Mouse (Mus musculus) kidney, embryonic 16.5 days (tissue): Measurements from ENCODE around the gene Vsx1. TPM values are rescaled to one million over a fixed set of nuclear protein-coding genes. Genes with fewer than 3 reads are reported as not detected.
A peak's percentile ranks its signal among the peaks of the same experiment; 100 is the strongest.

Experiments
- ATAC-seq: fragments of 200-750 bp; cut with Nextera tagmentation; 2 replicates; pipeline ENCODE4 v1.8.0; 2017; ENCODE audit warnings: moderate TSS enrichment; ENCODE audit not compliant: low FRiP score, low TSS enrichment
- H3K27ac ChIP-seq: fragments of 300-500 bp; sonication (generic); 2 replicates; pipeline ENCODE4 v1.5.1; 2014; ENCODE audit warnings: low read length
- H3K27me3 ChIP-seq: fragments of 300-500 bp; sonication (generic); 2 replicates; pipeline ENCODE4 v1.6.1; 2014; ENCODE audit warnings: low read length, control low read depth, mixed read lengths; ENCODE audit not compliant: insufficient read depth
- H3K36me3 ChIP-seq: fragments of 300-500 bp; sonication (generic); 2 replicates; pipeline ENCODE4 v1.6.1; 2014; ENCODE audit warnings: low read length, control low read depth, mixed read lengths; ENCODE audit not compliant: insufficient read depth
- H3K4me1 ChIP-seq: fragments of 300-500 bp; sonication (generic); 2 replicates; pipeline ENCODE4 v1.6.1; 2014; ENCODE audit warnings: low read length, control low read depth, mixed read lengths; ENCODE audit not compliant: insufficient read depth
- H3K4me2 ChIP-seq: fragments of 300-500 bp; sonication (generic); replicated peaks from 2 replicates; pipeline ENCODE4 v1.6.1; 2014; ENCODE audit warnings: low read depth, low read length
- H3K4me3 ChIP-seq: fragments of 300-500 bp; sonication (generic); 2 replicates; pipeline ENCODE4 v1.5.1; 2014; ENCODE audit warnings: mild to moderate bottlenecking, low read length
- H3K9ac ChIP-seq: fragments of 300-500 bp; sonication (generic); replicated peaks from 2 replicates; pipeline ENCODE4 v1.6.1; 2014; ENCODE audit warnings: low read length
- H3K9me3 ChIP-seq: fragments of 300-500 bp; sonication (generic); 2 replicates; pipeline ENCODE4 v1.6.1; 2016; ENCODE audit warnings: low read length, control low read depth
- WGBS: fragments of 180-500 bp; shearing (Covaris S2); extraction: QIAGEN DNeasy Blood & Tissue Kit; methylation state at CpG from one replicate; pipeline ENCODE4 v1.1.7; 2014; 5-methylcytosine and 5-hydroxymethylcytosine counted together
- polyA plus RNA-seq: library from polyadenylated mRNA; unstranded; fragments of >200 nt; fragmentation: Nextera tagmentation; extraction: Ambion mirVana; gene quantifications from 2 replicates; pipeline ENCODE4 v1.2.1, GENCODE M21; 2015

Vsx1 gene
- polyA plus RNA-seq, 1 experiment from 2014 or later = not detected

- ATAC-seq = peak; percentile 52; the same call in 1 of the 2 replicates
- H3K4me1 ChIP-seq = 0 out of 2 replicates have a peak, but pooled peaks cover 3% of the 10 kb centered on the region
- H3K9ac ChIP-seq = no peak overlapping the region
- H3K4me3 ChIP-seq = no peak overlapping the region
- H3K36me3 ChIP-seq = no peaks in the 10 kb centered on the region
- peaks cover 2% of the 10 kb centered on the region; the same call in 1 of the 2 replicates for H3K27me3 ChIP-seq
- H3K9me3 ChIP-seq = no peaks in the 10 kb centered on the region
- H3K27ac ChIP-seq = peak overlapping the region; percentile 27; the same call in 1 of the 2 replicates
- 71% methylated on average over 5 of the region's 5 CpGs for WGBS
- no peak overlapping the region for H3K4me2 ChIP-seq
These were observed 28.3 kb downstream of the Vsx1 start for GRCm38 (mm10) chr2:150660668-150661451.

GRCm38 (mm10) chr2:150660049-150660448 lies 29.1 kb downstream of the Vsx1 start:
- Histone ChIP-seq H3K27ac (peak overlapping the region; percentile 27; the same call in 1 of the 2 replicates), H3K36me3 (no peaks in the 10 kb centered on the region), H3K4me1 (0 out of 2 replicates have a peak, but pooled peaks cover 3% of the 10 kb centered on the region), H3K9ac (no peak overlapping the region), H3K4me2 (no peak overlapping the region), H3K9me3 (no peaks in the 10 kb centered on the region), H3K4me3 (no peak overlapping the region), H3K27me3 (0 out of 2 replicates have a peak, but pooled peaks cover 2% of the 10 kb centered on the region)
- 47% methylated on average over 4 of the region's 4 CpGs for WGBS
- ATAC-seq = no peak

GRCm38 (mm10) chr2:150656975-150657768 lies 32.0 kb downstream of the Vsx1 start:
- Histone ChIP-seq H3K27ac (peak overlapping the region; percentile 43; the same call in 1 of the 2 replicates), H3K4me3 (no peak overlapping the region), H3K27me3 (no peaks in the 10 kb centered on the region), H3K9ac (no peak overlapping the region), H3K4me2 (no peak overlapping the region; the same call in 1 of the 2 replicates), H3K9me3 (no peaks in the 10 kb centered on the region), H3K4me1 (no peaks in the 10 kb centered on the region), H3K36me3 (no peaks in the 10 kb centered on the region)
- ATAC-seq = peak; percentile 62; the same call in 1 of the 2 replicates
- WGBS = 43% methylated on average over 8 of the region's 8 CpGs

- Histone ChIP-seq H3K27ac (no peak overlapping the region), H3K9ac (no peak overlapping the region), H3K4me2 (no peak overlapping the region), H3K4me3 (no peak overlapping the region), H3K27me3 (no peaks in the 10 kb centered on the region), H3K9me3 (no peaks in the 10 kb centered on the region), H3K36me3 (no peaks in the 10 kb centered on the region), H3K4me1 (peaks cover 2% of the 10 kb centered on the region; the same call in 1 of the 2 replicates)
- no peak for ATAC-seq
- WGBS = 92% methylated on average over 3 of the region's 3 CpGs
These were observed 33.0 kb downstream of the Vsx1 start for GRCm38 (mm10) chr2:150656112-150656511.

GRCm38 (mm10) chr2:150655290-150655689 lies 33.9 kb downstream of the Vsx1 start:
- H3K9ac ChIP-seq = no peak overlapping the region
- H3K27ac ChIP-seq = no peak overlapping the region
- 76% methylated on average over 6 of the region's 6 CpGs for WGBS
- H3K36me3 ChIP-seq = no peaks in the 10 kb centered on the region
- H3K4me2 ChIP-seq = no peak overlapping the region
- no peak for ATAC-seq
- peaks cover 5% of the 10 kb centered on the region; the same call in 1 of the 2 replicates for H3K4me1 ChIP-seq
- no peaks in the 10 kb centered on the region for H3K27me3 ChIP-seq
- no peaks in the 10 kb centered on the region for H3K9me3 ChIP-seq
- H3K4me3 ChIP-seq = no peak overlapping the region

- H3K36me3 ChIP-seq = no peaks in the 10 kb centered on the region
- 88% methylated on average over 2 of the region's 2 CpGs for WGBS
- H3K4me1 ChIP-seq = peaks cover 5% of the 10 kb centered on the region; the same call in 1 of the 2 replicates
- H3K27ac ChIP-seq = no peak overlapping the region
- H3K4me3 ChIP-seq = no peak overlapping the region
- H3K4me2 ChIP-seq = no peak overlapping the region
- no peaks in the 10 kb centered on the region for H3K9me3 ChIP-seq
- no peak overlapping the region for H3K9ac ChIP-seq
- H3K27me3 ChIP-seq = no peaks in the 10 kb centered on the region
- ATAC-seq = no peak
These were observed 34.3 kb downstream of the Vsx1 start for GRCm38 (mm10) chr2:150654814-150655213.

GRCm38 (mm10) chr2:150651366-150651765 lies 37.8 kb downstream of the Vsx1 start:
- Histone ChIP-seq H3K4me3 (no peak overlapping the region), H3K27ac (no peak overlapping the region), H3K9me3 (no peaks in the 10 kb centered on the region), H3K4me2 (no peak overlapping the region), H3K4me1 (peaks cover 5% of the 10 kb centered on the region; the same call in 1 of the 2 replicates), H3K9ac (no peak overlapping the region), H3K36me3 (no peaks in the 10 kb centered on the region), H3K27me3 (no peaks in the 10 kb centered on the region)
- 57% methylated on average over 9 of the region's 9 CpGs for WGBS
- peak; percentile 43; the same call in 1 of the 2 replicates for ATAC-seq

GRCm38 (mm10) chr2:150650511-150651074 lies 38.6 kb downstream of the Vsx1 start:
- Histone ChIP-seq H3K27me3 (no peaks in the 10 kb centered on the region), H3K4me3 (no peak overlapping the region), H3K4me1 (peaks cover 5% of the 10 kb centered on the region; the same call in 1 of the 2 replicates), H3K27ac (no peak overlapping the region), H3K9ac (no peak overlapping the region), H3K4me2 (no peak overlapping the region), H3K9me3 (no peaks in the 10 kb centered on the region), H3K36me3 (no peaks in the 10 kb centered on the region)
- ATAC-seq = peak; percentile 55; the same call in 1 of the 2 replicates
- WGBS = 13% methylated on average over 7 of the region's 7 CpGs

GRCm38 (mm10) chr2:150648300-150648895 lies 40.8 kb downstream of the Vsx1 start:
- Histone ChIP-seq H3K36me3 (no peaks in the 10 kb centered on the region), H3K4me3 (no peak overlapping the region), H3K4me2 (no peak overlapping the region), H3K27ac (no peak overlapping the region), H3K27me3 (no peaks in the 10 kb centered on the region), H3K4me1 (peaks cover 5% of the 10 kb centered on the region; the same call in 1 of the 2 replicates), H3K9ac (no peak overlapping the region), H3K9me3 (no peaks in the 10 kb centered on the region)
- WGBS = 60% methylated on average over 13 of the region's 13 CpGs
- no peak for ATAC-seq
